Mouse (Mus musculus) heart, embryonic 14.5 days (tissue): Measurements from ENCODE around the gene Rwdd3. TPM values are rescaled to one million over a fixed set of nuclear protein-coding genes. Genes with fewer than 3 reads are reported as not detected.

ENCODE experiments used
- ATAC-seq: fragments of 200-750 bp; cut with Nextera tagmentation; 2 replicates; pipeline ENCODE4 v1.8.0; 2017; ENCODE audit warnings: low read depth, moderate TSS enrichment; ENCODE audit not compliant: insufficient number of reproducible peaks, insufficient read depth, low FRiP score
- H3K27ac ChIP-seq, 2 experiments: fragments of 200-500 bp in 1 of 2; fragments of 300-500 bp in 1 of 2; sonication (generic) in 1 of 2; replicated peaks in 1 of 2; 2 replicates each; pipeline ENCODE4 v1.5.1; 2012 to 2014; ENCODE audit warnings: low read depth in 2 of 2, low read length in 2 of 2, control low read depth in 1 of 2, mild to moderate bottlenecking in 1 of 2, mixed read lengths in 1 of 2; ENCODE audit not compliant: control insufficient read depth in 1 of 2, insufficient read depth in 1 of 2
- H3K27me3 ChIP-seq: fragments of 300-500 bp; sonication (generic); 2 replicates; pipeline ENCODE4 v1.6.1; 2014; ENCODE audit warnings: mild to moderate bottlenecking, low read length, control low read depth; ENCODE audit not compliant: control insufficient read depth, insufficient read depth
- H3K36me3 ChIP-seq: fragments of 300-500 bp; sonication (generic); 2 replicates; pipeline ENCODE4 v1.6.1; 2014; ENCODE audit warnings: mild to moderate bottlenecking, control low read depth, low read length, mixed read lengths; ENCODE audit not compliant: control insufficient read depth, insufficient read depth
- H3K4me1 ChIP-seq, 2 experiments: fragments of 200-500 bp in 1 of 2; fragments of 300-500 bp in 1 of 2; sonication (generic) in 1 of 2; 2 replicates each; pipeline ENCODE4 v1.6.1; 2012 to 2014; ENCODE audit warnings: low read length in 2 of 2, control low read depth in 1 of 2, mixed read lengths in 1 of 2; ENCODE audit not compliant: control insufficient read depth in 2 of 2, insufficient read depth in 2 of 2
- H3K4me2 ChIP-seq: fragments of 300-500 bp; sonication (generic); 2 replicates; pipeline ENCODE4 v1.6.1; 2014; ENCODE audit warnings: mild to moderate bottlenecking, low read length
- H3K4me3 ChIP-seq, 2 experiments: fragments of 200-500 bp in 1 of 2; fragments of 300-500 bp in 1 of 2; sonication (generic) in 1 of 2; 2 replicates each; pipeline ENCODE4 v1.5.1; 2012 to 2014; ENCODE audit warnings: low read length in 2 of 2, mild to moderate bottlenecking in 2 of 2, control low read depth in 1 of 2, low read depth in 1 of 2, moderate library complexity in 1 of 2; ENCODE audit not compliant: control insufficient read depth in 1 of 2, insufficient read depth in 1 of 2
- H3K9ac ChIP-seq: fragments of 300-500 bp; sonication (generic); 2 replicates; pipeline ENCODE4 v1.6.1; 2014; ENCODE audit warnings: mild to moderate bottlenecking, low read length
- H3K9me3 ChIP-seq: fragments of 300-500 bp; sonication (generic); 2 replicates; pipeline ENCODE4 v1.6.1; 2016; ENCODE audit warnings: low read length, control low read depth; ENCODE audit not compliant: control insufficient read depth
- WGBS: fragments of 180-500 bp; shearing (Covaris S2); extraction: QIAGEN DNeasy Blood & Tissue Kit; methylation state at CpG from one replicate; pipeline ENCODE4 v1.1.7; 2014; 5-methylcytosine and 5-hydroxymethylcytosine counted together
- polyA plus RNA-seq: library from polyadenylated mRNA; unstranded; fragments of >200 nt; fragmentation: Nextera tagmentation; extraction: Ambion mirVana; gene quantifications from 2 replicates; pipeline ENCODE4 v1.2.1, GENCODE M21; 2014

The Rwdd3 gene
- polyA plus RNA-seq, 1 experiment from 2014 or later: 4.0 TPM

GRCm38 (mm10) chr3:121172718-121173117 lies 1.2 kb upstream of the Rwdd3 start:
- Histone ChIP-seq H3K9me3 (no peaks in the 10 kb centered on the region), H3K27me3 (no peaks in the 10 kb centered on the region), H3K4me1 (peaks cover 0 to 4% of the 10 kb centered on the region in 2 experiments; a peak in 1 of 4 replicates), H3K4me2 (no peak overlapping the region), H3K27ac (no peak overlapping the region), H3K36me3 (no peaks in the 10 kb centered on the region), H3K9ac (no peak overlapping the region), H3K4me3 (no peak overlapping the region)
- 84% methylated on average over 2 of the region's 2 CpGs for WGBS
- ATAC-seq: no peak

- Histone ChIP-seq H3K36me3 (no peaks in the 10 kb centered on the region), H3K27me3 (no peaks in the 10 kb centered on the region), H3K27ac (no peak overlapping the region), H3K9ac (peak overlapping the region; percentile 84; the same call in 1 of the 2 replicates), H3K4me2 (peak overlapping the region; percentile 82), H3K4me3 (peak overlapping the region; percentile 75 to 76), H3K4me1 (peaks cover 0 to 4% of the 10 kb centered on the region in 2 experiments; a peak in 1 of 4 replicates), H3K9me3 (no peaks in the 10 kb centered on the region)
- WGBS: 53% methylated on average over 6 of the region's 6 CpGs
- ATAC-seq: no peak
These were observed 374 bp upstream of the Rwdd3 start for GRCm38 (mm10) chr3:121171872-121172265.

GRCm38 (mm10) chr3:121170631-121171030 lies 864 bp downstream of the Rwdd3 start:
- Histone ChIP-seq H3K9me3 (peaks cover 5% of the 10 kb centered on the region; the same call in 1 of the 2 replicates), H3K4me2 (peak overlapping the region; percentile 82), H3K4me3 (peak overlapping the region in 1 of 2 experiments; percentile 76; a peak in 1 of 4 replicates), H3K27me3 (no peaks in the 10 kb centered on the region), H3K4me1 (peaks cover 0 to 4% of the 10 kb centered on the region in 2 experiments; a peak in 1 of 4 replicates), H3K36me3 (no peaks in the 10 kb centered on the region), H3K27ac (no peak overlapping the region), H3K9ac (0 out of 2 replicates have a peak overlapping the region, but pooled peaks have one; percentile 17)
- WGBS: 57% methylated on average over 7 of the region's 7 CpGs
- no peak for ATAC-seq

- Histone ChIP-seq H3K4me2 (no peak overlapping the region), H3K4me3 (no peak overlapping the region), H3K9me3 (peaks cover 5% of the 10 kb centered on the region; the same call in 1 of the 2 replicates), H3K27me3 (no peaks in the 10 kb centered on the region), H3K36me3 (no peaks in the 10 kb centered on the region), H3K4me1 (peaks cover 0 to 4% of the 10 kb centered on the region in 2 experiments; a peak in 1 of 4 replicates), H3K27ac (no peak overlapping the region), H3K9ac (no peak overlapping the region)
- no peak for ATAC-seq
- WGBS: 82% methylated on average over 15 of the region's 15 CpGs
These were observed 2.2 kb downstream of the Rwdd3 start for GRCm38 (mm10) chr3:121169092-121169942.

- peaks cover 0 to 4% of the 10 kb centered on the region in 2 experiments; a peak in 1 of 4 replicates for H3K4me1 ChIP-seq
- no peak overlapping the region for H3K4me2 ChIP-seq
- peaks cover 5% of the 10 kb centered on the region; the same call in 1 of the 2 replicates for H3K9me3 ChIP-seq
- no peaks in the 10 kb centered on the region for H3K27me3 ChIP-seq
- ATAC-seq: no peak
- no peaks in the 10 kb centered on the region for H3K36me3 ChIP-seq
- WGBS: 86% methylated on average over 8 of the region's 8 CpGs
- no peak overlapping the region for H3K27ac ChIP-seq
- H3K4me3 ChIP-seq: no peak overlapping the region
- no peak overlapping the region for H3K9ac ChIP-seq
These were observed 2.9 kb downstream of the Rwdd3 start for GRCm38 (mm10) chr3:121168581-121168980.

- peaks cover 5% of the 10 kb centered on the region; the same call in 1 of the 2 replicates for H3K9me3 ChIP-seq
- H3K27me3 ChIP-seq: no peaks in the 10 kb centered on the region
- no peaks in the 10 kb centered on the region for H3K36me3 ChIP-seq
- H3K4me2 ChIP-seq: no peak overlapping the region
- no peak overlapping the region for H3K27ac ChIP-seq
- 45% methylated on average over 7 of the region's 7 CpGs for WGBS
- H3K4me3 ChIP-seq: no peak overlapping the region
- no peak overlapping the region for H3K9ac ChIP-seq
- no peak for ATAC-seq
- H3K4me1 ChIP-seq: peaks cover 0 to 6% of the 10 kb centered on the region in 2 experiments; a peak in 1 of 4 replicates
These were observed 8.2 kb downstream of the Rwdd3 start for GRCm38 (mm10) chr3:121163271-121163819.

- Histone ChIP-seq H3K9ac (no peak overlapping the region), H3K36me3 (no peaks in the 10 kb centered on the region), H3K9me3 (peaks cover 4% of the 10 kb centered on the region; the same call in 1 of the 2 replicates), H3K27me3 (no peaks in the 10 kb centered on the region), H3K27ac (no peak overlapping the region), H3K4me2 (no peak overlapping the region), H3K4me3 (no peak overlapping the region), H3K4me1 (peaks cover 0 to 6% of the 10 kb centered on the region in 2 experiments; a peak in 1 of 4 replicates)
- no peak for ATAC-seq
- WGBS: 44% methylated on average over 2 of the region's 2 CpGs
These were observed 9.8 kb downstream of the Rwdd3 start for GRCm38 (mm10) chr3:121161661-121162060.
